Mouse (Mus musculus): ENCODE results near the gene Pde6h. TPM values are rescaled to one million over a fixed set of nuclear protein-coding genes. Genes with fewer than 3 reads are reported as not detected.

Gene Pde6h
- total and polyA plus RNA-seq, 3 experiments: 0.04 to 0.30 TPM; not detected in 1

DNA sequence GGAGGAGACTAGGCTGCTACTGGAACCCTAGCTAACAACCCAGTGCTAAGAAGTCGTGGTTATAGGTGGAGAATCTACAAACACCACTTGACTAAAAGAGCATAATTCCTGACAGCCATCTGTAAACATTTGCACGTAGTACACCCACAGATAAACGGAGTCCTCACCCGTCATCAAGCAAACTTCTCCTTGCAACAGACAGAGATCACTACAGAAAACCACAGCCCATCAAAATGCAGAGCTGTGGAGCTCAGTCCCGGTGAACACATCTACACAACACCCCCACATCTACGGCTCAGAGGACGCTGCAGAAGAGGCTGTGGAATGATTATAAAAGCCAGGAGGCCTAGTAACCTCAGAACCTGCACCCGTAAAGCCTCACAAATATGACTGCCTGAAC is 20.9 kb downstream of the Pde6h start:
- H3K27ac ChIP-seq (ENCODE audit: insufficient read depth, low read depth): no peak overlapping the region
- DNase-seq (ENCODE audit: extremely low read depth): no peak
- H3K4me1 ChIP-seq (ENCODE audit: control insufficient read depth in 1 of 2, insufficient read depth in 2 of 2): peaks cover 11 to 37% of the 10 kb centered on the region in 2 experiments
- in situ Hi-C loops (cut with MboI; ENCODE audit: low pct_ligation_motif_present, low pct_unique_long_range_greater_than_20kb, low sequenced_read_pairs) (no loop called here), dilution Hi-C loops (cut with MboI; ENCODE audit: extremely low pct_ligation_motif_present, extremely low pct_unique_long_range_greater_than_20kb, low sequenced_read_pairs) (no loop called here)
- peaks cover 21% of the 10 kb centered on the region for H3K79me2 ChIP-seq (replicated peaks; ENCODE audit: control insufficient read depth, extremely low read depth, insufficient read depth, poor library complexity, severe bottlenecking)
- no peaks in the 10 kb centered on the region for H3K9me3 ChIP-seq (replicated peaks; ENCODE audit: low read length)
- no peak overlapping the region for H3K9ac ChIP-seq (ENCODE audit: insufficient read depth, low read depth)
- H3K4me2 ChIP-seq (ENCODE audit: insufficient read depth, low read depth, poor library complexity, severe bottlenecking): no peak overlapping the region
- TF ChIP-seq MAZ (IDR thresholded peaks at IDR 0.05; ENCODE audit: low read depth, low read length): no peak
- TF ChIP-seq MAX (IDR thresholded peaks at IDR 0.05; ENCODE audit: low read length): no peak
- TF ChIP-seq SIN3A (IDR thresholded peaks at IDR 0.05; ENCODE audit: low read length): no peak
- TF ChIP-seq HCFC1 (IDR thresholded peaks at IDR 0.05; ENCODE audit: low read depth, low read length): no peak
- TF ChIP-seq UBTF (IDR thresholded peaks at IDR 0.05; ENCODE audit: low read depth, low read length): no peak
- no peak for TF ChIP-seq SMC3 (IDR thresholded peaks at IDR 0.05; ENCODE audit: low read depth, low read length)
- no peak for TF ChIP-seq RAD21 (IDR thresholded peaks at IDR 0.05; ENCODE audit: low read depth, low read length)
- TF ChIP-seq ZNF384 (IDR thresholded peaks at IDR 0.05; ENCODE audit: low read depth, low read length): no peak
- TF ChIP-seq USF1 (IDR thresholded peaks at IDR 0.05; ENCODE audit: low read depth, low read length): no peak
- H3K4me3 ChIP-seq (replicated peaks in 1 of 3; ENCODE audit: low read depth in 2 of 3, low read length in 2 of 3, poor library complexity in 1 of 3): no peak overlapping the region
- no peaks in the 10 kb centered on the region for H3K27me3 ChIP-seq (replicated peaks)
- H3K36me3 ChIP-seq (replicated peaks in 1 of 2; ENCODE audit: control insufficient read depth in 1 of 2, insufficient read depth in 1 of 2, low read length in 1 of 2): peaks cover 0 to 2% of the 10 kb centered on the region in 2 experiments

GRCm38 (mm10) chr6:136946241-136946640 is 22.6 kb downstream of the Pde6h start:
- no peak overlapping the region for H3K4me3 ChIP-seq (replicated peaks in 1 of 3; ENCODE audit: low read depth in 2 of 3, low read length in 2 of 3, poor library complexity in 1 of 3)
- peaks cover 4% of the 10 kb centered on the region for H3K79me2 ChIP-seq (replicated peaks; ENCODE audit: control insufficient read depth, extremely low read depth, insufficient read depth, poor library complexity, severe bottlenecking)
- H3K9ac ChIP-seq (ENCODE audit: insufficient read depth, low read depth): no peak overlapping the region
- no peaks in the 10 kb centered on the region for H3K27me3 ChIP-seq (replicated peaks)
- H3K4me1 ChIP-seq (ENCODE audit: control insufficient read depth in 1 of 2, insufficient read depth in 2 of 2): peaks cover 11 to 37% of the 10 kb centered on the region in 2 experiments
- peak; percentile 43 for DNase-seq (ENCODE audit: extremely low read depth)
- H3K9me3 ChIP-seq (replicated peaks; ENCODE audit: low read length): no peaks in the 10 kb centered on the region
- in situ Hi-C loops (cut with MboI; ENCODE audit: low pct_ligation_motif_present, low pct_unique_long_range_greater_than_20kb, low sequenced_read_pairs): no loop called here
- no peak overlapping the region for H3K27ac ChIP-seq (ENCODE audit: insufficient read depth, low read depth)
- no peaks in the 10 kb centered on the region for H3K36me3 ChIP-seq (replicated peaks in 1 of 2; ENCODE audit: control insufficient read depth in 1 of 2, insufficient read depth in 1 of 2, low read length in 1 of 2)
- dilution Hi-C loops (cut with MboI; ENCODE audit: extremely low pct_ligation_motif_present, extremely low pct_unique_long_range_greater_than_20kb, low sequenced_read_pairs): no loop called here
- no peak for TF ChIP-seq JUND (conservative IDR thresholded peaks at IDR 0.05; ENCODE audit: low read depth, low read length)
- TF ChIP-seq MAFK (IDR thresholded peaks at IDR 0.05; ENCODE audit: insufficient replicate concordance, low read length): no peak
- TF ChIP-seq ZKSCAN1 (IDR thresholded peaks at IDR 0.05; ENCODE audit: borderline replicate concordance, low read depth, low read length): no peak
- no peak for TF ChIP-seq POLR2A (IDR thresholded peaks at IDR 0.05; ENCODE audit: low read depth, low read length)
- no peak for TF ChIP-seq SMC3 (IDR thresholded peaks at IDR 0.05; ENCODE audit: low read depth, low read length)
- TF ChIP-seq USF2 (conservative IDR thresholded peaks at IDR 0.05; ENCODE audit: low read depth, low read length): no peak
- TF ChIP-seq NRF1 (IDR thresholded peaks at IDR 0.05; ENCODE audit: low read depth, low read length): no peak
- TF ChIP-seq CTCF (conservative IDR thresholded peaks at IDR 0.05 in 1 of 2, IDR thresholded peaks at IDR 0.05 in 1 of 2; ENCODE audit: low read depth in 2 of 2, low read length in 2 of 2): no peak
- TF ChIP-seq SIN3A (IDR thresholded peaks at IDR 0.05; ENCODE audit: low read length): no peak
- no peak for TF ChIP-seq MAZ (IDR thresholded peaks at IDR 0.05; ENCODE audit: low read depth, low read length)
- no peak for TF ChIP-seq MYC (IDR thresholded peaks at IDR 0.05; ENCODE audit: low read depth, low read length)
- no peak for TF ChIP-seq ZNF384 (IDR thresholded peaks at IDR 0.05; ENCODE audit: low read depth, low read length)
- TF ChIP-seq JUN (IDR thresholded peaks at IDR 0.05; ENCODE audit: insufficient read depth, low read depth, low read length): no peak
- TF ChIP-seq UBTF (IDR thresholded peaks at IDR 0.05; ENCODE audit: low read depth, low read length): no peak
- no peak for TF ChIP-seq NELFE (IDR thresholded peaks at IDR 0.05; ENCODE audit: low read depth, low read length)
- TF ChIP-seq CHD2 (IDR thresholded peaks at IDR 0.05; ENCODE audit: low read length): no peak
- H3K4me2 ChIP-seq (ENCODE audit: insufficient read depth, low read depth, poor library complexity, severe bottlenecking): no peak overlapping the region
